Mouse (Mus musculus) T-helper 17 cell (primary cell): Measurements from ENCODE around the gene Btbd11.

Source experiments
- in situ Hi-C, 2 experiments: fragments of 300-600 bp; cut with MboI, MseI; formaldehyde crosslinking; loops; 1 replicate in 1 of 2; 2 replicates in 1 of 2; pipeline ENCODE4 v1.15.1; 2025; ENCODE audit warnings: high pct_unique_total_duplicates in 2 of 2

The Btbd11 gene

DNA sequence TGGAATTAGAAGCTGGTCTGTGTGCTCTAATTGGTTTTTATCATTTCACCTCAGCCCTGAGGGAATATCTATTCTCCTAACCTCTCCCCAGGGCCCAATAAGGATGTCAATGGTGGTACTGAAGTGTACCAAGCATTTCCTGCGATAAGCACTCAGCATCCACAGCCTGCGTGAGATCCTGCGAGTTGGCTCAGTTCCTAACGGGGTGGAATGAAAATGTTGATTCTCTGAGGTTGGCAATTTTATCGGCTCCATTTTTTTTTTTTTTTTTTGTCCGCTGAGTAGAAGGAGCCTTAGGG is 131.4 kb downstream of the Btbd11 start:
- in situ Hi-C loops = no loop called here

GRCm38 (mm10) chr10:85522220-85522760 is 135.7 kb downstream of the Btbd11 start:
- in situ Hi-C loops = no loop called here

- in situ Hi-C loops = no loop called here
Measured at GRCm38 (mm10) chr10:85525267-85526015, 138.8 kb downstream of the Btbd11 start.

DNA sequence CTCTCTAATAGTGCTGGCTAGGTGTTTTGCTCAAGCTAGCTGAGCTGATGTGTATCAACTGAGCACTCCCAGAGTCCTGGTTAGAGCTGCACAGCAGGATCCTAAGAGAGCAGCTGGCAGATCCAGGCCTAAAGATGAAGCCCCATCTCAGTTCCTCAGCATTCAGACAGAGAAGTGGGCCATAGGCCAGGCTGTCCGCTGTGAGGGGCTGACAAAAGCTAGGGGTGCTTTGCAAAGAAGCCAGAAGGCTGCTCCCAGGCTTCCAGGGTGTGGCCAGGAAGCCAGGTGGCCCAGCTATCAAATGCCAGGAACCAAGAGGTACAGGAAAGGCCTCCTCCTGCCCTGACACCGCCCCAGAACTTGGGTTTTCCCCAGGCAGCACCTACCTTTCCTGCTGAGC is 140.0 kb downstream of the Btbd11 start:
- in situ Hi-C loops = no loop called here

DNA sequence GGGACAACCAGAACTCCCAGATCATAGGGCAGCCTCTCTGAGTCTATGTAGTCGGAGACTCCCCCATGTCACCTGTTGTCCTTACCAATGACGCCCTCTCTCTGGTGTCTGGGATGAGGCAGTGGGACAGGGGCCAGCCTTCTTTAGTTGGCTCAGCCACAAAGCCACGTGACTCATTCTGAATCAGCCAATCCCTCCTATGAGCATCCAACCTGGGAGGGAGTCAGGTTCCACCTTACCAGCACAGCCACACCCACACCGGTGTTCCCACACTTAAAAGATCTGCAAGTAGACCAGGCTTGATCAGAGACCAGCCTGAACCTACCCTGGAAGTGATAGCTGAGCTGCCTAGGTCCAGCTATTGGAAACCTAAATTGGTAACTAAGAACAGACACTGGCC is 141.1 kb downstream of the Btbd11 start:
- in situ Hi-C loops = no loop called here

DNA sequence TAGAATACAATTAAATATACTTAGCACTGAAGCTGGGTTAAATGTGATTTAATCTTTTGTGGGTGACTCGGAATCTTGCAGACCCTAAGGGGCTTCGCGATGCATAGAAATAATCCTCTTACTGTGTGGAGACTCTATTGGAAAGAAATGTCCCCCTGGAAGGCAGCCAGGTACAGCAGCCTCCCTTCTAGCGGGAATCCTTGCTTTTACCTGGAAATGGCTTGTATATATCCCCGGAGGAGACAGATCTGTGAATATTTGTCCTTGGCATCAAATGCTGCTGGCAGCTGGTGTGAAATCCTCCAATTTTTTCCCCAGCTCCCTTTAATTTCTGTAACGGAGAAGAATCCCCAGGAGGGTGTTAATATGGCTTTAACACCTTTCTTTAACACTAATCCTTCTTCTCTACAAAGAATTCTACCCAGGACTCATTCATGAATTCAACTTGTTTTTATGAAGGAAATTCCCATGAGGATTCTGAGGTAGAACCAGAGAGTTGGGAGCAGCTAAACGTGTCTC is 146.6 kb downstream of the Btbd11 start:
- in situ Hi-C loops = loop anchor here in 1 of 2 experiments (10.0 kb wide), 1 partner anchor 1668 kb away; no protein-coding TSS in a partner anchor

DNA sequence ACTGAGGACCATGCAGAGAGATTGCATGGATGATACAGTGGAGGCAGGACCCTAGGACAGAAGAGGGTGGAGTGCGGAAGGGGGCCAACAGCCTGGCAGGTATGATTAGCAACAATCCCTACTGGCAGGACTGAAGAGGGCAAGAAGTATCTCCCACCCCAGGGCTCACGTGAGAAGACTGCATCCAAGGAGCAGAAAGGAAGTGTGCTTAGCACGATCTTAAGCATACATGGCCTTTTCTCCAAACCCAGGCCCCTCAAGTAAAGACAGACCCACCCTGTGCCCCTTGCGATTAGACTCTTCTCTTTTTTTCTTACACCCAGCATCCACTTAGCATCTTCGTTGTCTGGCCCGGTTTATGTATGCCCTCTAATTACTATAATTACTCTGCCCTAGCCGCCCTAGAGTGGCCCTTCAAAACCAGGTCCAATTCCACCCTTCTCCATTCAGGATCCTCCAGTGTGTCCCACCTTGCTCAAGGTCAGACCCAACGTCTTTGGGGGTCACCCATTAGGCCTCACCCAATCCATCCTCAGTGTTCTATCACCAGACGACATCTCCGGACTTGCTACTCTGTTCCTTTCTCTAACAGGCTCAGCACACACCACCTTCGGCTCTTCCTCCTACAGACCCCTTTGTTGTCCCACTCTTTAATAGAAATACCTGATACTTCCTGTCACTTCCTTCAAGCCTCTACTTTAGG is 151.6 kb downstream of the Btbd11 start:
- in situ Hi-C loops = loop anchor here in 1 of 2 experiments (10.0 kb wide), 1 partner anchor 1673 kb away; no protein-coding TSS in a partner anchor

- in situ Hi-C loops = loop anchor here in 1 of 2 experiments (10.0 kb wide), 1 partner anchor 1675 kb away; no protein-coding TSS in a partner anchor
Measured at GRCm38 (mm10) chr10:85539510-85540120, 153.0 kb downstream of the Btbd11 start.

DNA sequence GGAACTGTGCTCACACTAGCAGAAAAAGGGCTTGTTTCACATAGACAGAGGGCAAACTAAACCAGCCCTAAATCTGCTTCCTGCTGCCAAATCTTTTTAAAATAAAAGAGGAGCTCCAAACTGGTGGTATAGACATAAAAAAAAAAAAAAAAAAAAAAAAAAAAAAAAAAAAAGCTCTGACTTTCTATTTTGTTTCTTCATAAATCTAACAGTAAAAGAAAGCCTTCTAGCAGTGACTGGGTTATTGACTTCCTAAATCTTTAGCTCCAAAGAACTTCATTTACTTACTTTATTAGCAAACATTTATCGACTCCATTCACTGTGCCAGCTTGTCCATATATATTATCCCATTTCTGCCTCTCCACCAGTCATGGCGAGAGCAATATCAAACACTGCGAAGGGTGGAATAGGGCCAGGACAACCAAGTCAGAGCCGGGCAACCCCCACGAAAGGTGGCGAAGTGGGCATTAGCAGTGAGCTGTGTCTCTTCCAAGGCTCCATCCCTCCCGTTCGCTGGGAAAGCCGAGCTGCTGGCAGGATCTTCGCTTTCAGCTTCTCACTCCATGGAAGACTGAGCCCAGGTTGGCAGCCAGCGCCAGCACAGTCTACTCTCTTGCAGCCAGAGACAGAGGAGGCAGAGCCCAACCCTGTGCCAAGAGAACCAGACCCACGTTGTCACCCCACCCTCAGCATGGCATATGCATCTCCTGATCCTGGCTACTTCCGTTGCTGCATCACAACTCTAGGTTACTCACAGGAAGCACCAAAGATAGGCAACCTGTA is 153.9 kb downstream of the Btbd11 start:
- in situ Hi-C loops = no loop called here

- in situ Hi-C loops = no loop called here
Measured at GRCm38 (mm10) chr10:85541481-85541880, 154.9 kb downstream of the Btbd11 start.

DNA sequence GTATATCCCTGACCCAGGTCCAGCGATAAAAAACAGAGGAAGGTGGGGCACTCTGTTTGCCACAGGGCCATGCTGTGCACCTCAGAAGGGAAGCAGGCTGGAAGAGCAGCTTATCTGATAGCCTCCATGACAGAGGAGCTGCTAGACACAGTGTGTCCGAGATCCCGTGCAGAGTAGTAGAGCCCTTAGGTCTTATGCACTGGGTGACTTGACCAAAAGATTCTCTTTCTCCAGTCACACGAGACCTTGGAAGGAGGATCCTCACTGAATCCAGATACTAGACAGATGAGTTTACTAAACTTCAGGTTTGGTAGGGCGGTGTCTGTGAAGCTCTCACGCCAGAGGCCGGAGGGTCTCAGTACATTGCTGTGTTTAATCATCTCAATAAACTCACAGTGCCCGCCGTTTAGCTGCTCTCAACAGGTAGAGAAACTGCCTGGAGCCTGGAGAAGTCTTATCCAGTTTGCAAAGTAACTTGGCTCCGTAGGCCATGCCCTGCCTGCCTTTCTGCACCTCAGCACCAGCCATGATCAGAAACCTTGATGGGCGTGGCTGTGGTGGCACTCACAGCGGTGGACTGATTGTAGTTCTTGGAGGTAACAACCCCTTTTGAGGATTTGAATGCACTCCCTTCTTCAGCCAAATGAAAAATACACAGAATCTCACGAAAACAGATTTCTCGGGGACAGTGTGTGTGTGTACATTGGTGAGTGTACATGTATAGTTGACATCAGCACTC is 155.4 kb downstream of the Btbd11 start:
- in situ Hi-C loops = no loop called here

DNA sequence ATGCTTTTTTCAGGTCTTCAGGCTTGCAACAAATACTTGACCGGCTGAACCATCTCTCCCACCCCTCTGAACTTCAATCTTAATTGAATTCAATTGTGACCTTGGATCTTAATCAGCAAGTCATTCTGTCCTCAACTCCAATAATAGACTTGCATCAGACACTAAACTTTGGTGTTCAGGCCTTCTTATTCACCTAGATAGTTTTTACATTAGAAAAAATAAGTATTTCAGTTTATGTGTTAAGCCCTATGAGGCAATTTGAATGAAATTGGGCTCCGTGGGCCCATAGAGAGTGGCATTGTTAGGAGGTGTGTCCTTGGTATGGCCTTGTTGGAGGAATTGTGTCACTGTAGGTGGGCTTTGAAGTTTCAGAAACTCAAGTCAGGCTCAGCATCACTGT is 156.7 kb downstream of the Btbd11 start:
- in situ Hi-C loops = no loop called here

- in situ Hi-C loops = no loop called here
Measured at GRCm38 (mm10) chr10:85544991-85545390, 158.4 kb downstream of the Btbd11 start.

DNA sequence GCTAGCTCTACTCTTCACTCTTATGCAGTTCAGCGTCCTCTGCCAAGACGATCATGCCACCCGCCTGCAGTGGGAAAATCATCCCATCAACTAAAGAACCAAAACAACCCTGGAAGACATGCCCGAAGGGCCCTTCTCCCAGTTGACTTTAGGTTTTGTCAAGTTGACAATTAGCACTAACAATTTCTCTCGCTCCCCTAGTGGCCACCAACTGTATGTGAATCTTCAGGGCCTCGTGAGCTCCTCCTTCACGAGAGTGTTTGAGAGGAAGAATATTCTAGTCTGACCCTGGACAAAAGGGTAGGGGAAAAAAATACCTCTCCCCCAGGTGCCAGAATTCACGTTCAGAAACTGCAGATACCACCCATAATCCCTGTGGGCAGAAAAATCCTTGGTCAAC is 168.6 kb downstream of the Btbd11 start:
- in situ Hi-C loops = no loop called here

DNA sequence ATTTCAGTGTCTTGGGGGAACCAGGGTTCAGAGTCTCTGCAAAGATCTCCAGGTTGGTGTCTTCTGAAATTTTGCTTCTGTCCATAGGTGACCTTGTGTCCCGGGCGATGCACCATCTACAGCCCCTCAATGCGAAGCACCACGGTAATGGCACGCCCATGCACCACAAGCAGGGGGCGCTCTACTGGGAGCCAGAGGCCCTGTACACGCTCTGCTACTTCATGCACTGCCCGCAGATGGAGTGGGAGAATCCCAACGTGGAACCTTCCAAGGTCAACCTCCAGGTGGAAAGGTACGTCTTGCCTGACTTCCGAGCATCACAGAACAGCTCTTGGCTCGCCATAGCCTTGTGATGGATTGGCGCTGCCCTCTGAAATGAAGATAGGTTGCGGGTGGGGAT is 174.8 kb downstream of the Btbd11 start:
- in situ Hi-C loops = no loop called here

DNA sequence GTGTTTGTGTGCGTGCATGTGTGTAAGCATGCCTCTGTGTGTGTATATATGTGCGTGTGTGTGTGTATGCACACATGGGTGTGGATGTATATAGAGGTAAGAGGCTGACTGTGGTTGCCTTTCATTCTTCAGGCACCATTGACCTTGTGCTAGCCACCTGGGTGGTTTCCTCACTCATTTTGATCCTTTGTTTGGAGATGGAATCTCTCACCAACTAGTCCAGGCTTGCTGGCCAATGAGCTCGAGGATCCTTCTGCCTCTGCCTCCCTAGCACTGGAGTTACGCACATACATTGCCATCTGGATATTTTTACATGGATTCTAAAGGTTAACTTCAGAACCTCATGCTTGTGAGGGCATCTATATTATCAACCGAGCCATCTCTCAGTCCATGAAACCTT is 184.8 kb downstream of the Btbd11 start:
- in situ Hi-C loops = no loop called here

DNA sequence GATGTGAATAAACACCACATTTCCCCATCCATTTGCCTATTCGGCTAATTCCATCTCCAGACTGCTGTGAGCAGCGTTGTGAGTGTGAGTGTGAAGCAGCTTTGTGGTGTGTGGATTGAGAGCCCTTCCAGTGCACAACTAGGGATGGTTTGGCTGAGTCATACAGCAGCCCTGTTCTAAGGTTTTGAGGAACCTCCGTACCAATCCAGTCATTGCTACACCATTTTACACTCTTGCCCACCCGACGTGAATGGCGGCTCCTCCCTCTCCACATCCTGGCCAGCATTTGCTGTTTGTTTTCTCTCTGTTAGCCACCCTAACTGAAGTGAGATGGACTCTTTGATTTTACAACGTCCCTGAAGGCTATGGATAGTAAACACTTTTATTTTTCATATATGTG is 186.0 kb downstream of the Btbd11 start:
- in situ Hi-C loops = no loop called here

DNA sequence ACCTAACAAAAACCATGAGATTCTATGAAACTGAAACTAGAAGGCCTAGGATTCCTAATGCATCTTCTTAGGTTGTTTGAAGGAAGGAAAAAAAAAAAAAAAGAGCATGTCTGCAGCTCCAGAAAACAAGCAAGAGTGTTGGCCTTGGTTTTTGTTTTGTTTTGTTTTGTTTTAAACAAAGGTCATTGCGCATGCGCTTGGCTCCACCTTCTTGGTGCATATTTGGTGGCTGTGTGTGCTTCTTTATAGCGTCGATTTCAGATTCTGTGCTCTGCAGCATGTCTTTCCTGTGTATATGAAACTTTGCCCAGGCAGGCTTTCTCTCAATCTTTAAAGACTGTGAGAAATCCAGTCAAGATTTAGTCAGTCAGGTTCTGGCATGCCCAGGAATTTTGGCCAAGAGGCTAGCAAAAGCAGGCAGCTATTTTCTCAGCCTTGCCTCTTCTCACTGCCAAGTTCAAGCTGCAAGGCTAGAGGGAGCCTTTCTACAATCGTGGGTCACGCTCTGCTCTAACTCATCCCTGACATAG is 191.3 kb downstream of the Btbd11 start:
- in situ Hi-C loops = no loop called here

- in situ Hi-C loops = no loop called here
Measured at GRCm38 (mm10) chr10:85578571-85579465, 192.2 kb downstream of the Btbd11 start.
